Mouse (Mus musculus) hindbrain, postnatal 0 days (tissue): ENCODE measurements around the gene Wwox. TPM values are rescaled to one million over a fixed set of nuclear protein-coding genes. Genes with fewer than 3 reads are reported as not detected.

ENCODE experiments used
- ATAC-seq: fragments of 200-750 bp; cut with Nextera tagmentation; 2 replicates; pipeline ENCODE4 v1.8.0; 2017; ENCODE audit warnings: mild to moderate bottlenecking, moderate TSS enrichment, moderate library complexity
- DNase-seq: peaks from one replicate; pipeline ENCODE4 v3.0.0-alpha.2; 2015; ENCODE audit warnings: low spot score
- H3K27ac ChIP-seq: fragments of 300-500 bp; sonication (generic); 2 replicates; pipeline ENCODE4 v1.5.1; 2014; ENCODE audit warnings: mild to moderate bottlenecking
- H3K27me3 ChIP-seq: fragments of 300-500 bp; sonication (generic); 2 replicates; pipeline ENCODE4 v1.6.1; 2014; ENCODE audit warnings: low read length, mixed read lengths; ENCODE audit not compliant: insufficient read depth
- H3K36me3 ChIP-seq: fragments of 300-500 bp; sonication (generic); 2 replicates; pipeline ENCODE4 v1.6.1; 2014; ENCODE audit warnings: low read length, mixed read lengths; ENCODE audit not compliant: insufficient read depth
- H3K4me1 ChIP-seq: fragments of 300-500 bp; sonication (generic); 2 replicates; pipeline ENCODE4 v1.6.1; 2014; ENCODE audit warnings: antibody characterized with exemption, low read length, mixed read lengths; ENCODE audit not compliant: insufficient read depth
- H3K4me2 ChIP-seq: fragments of 300-500 bp; sonication (generic); 2 replicates; pipeline ENCODE4 v1.6.1; 2014; ENCODE audit warnings: low read depth, mild to moderate bottlenecking, low read length, moderate library complexity, mixed read lengths
- H3K4me3 ChIP-seq: fragments of 300-500 bp; sonication (generic); 2 replicates; pipeline ENCODE4 v1.5.1; 2014; ENCODE audit warnings: low read length
- H3K9ac ChIP-seq: fragments of 300-500 bp; sonication (generic); replicated peaks from 2 replicates; pipeline ENCODE4 v1.6.1; 2014; ENCODE audit warnings: mild to moderate bottlenecking, low read length, moderate library complexity, mixed read lengths
- H3K9me3 ChIP-seq: fragments of 300-500 bp; sonication (generic); 2 replicates; pipeline ENCODE4 v1.6.1; 2016; ENCODE audit warnings: low read length, mixed read lengths
- CTCF ChIP-seq: IDR thresholded peaks from 2 replicates; pipeline ENCODE4 v1.5.1; 2016; ENCODE audit warnings: antibody characterized with exemption, control low read depth, low read depth
- WGBS: fragments of 180-500 bp; shearing (Covaris S2); extraction: QIAGEN DNeasy Blood & Tissue Kit; methylation state at CpG from one replicate; pipeline ENCODE4 v1.1.7; 2014; 5-methylcytosine and 5-hydroxymethylcytosine counted together
- polyA plus RNA-seq: library from polyadenylated mRNA; unstranded; fragments of >200 nt; fragmentation: Nextera tagmentation; extraction: Ambion mirVana; gene quantifications from 2 replicates; pipeline ENCODE4 v1.2.1, GENCODE M21; 2015
- total RNA-seq: library from RNA; depleted of rRNA; stranded (reverse); fragments of >200 nt; gene quantifications from 2 replicates; pipeline ENCODE4 v1.2.3, GENCODE M21; 2014

Gene Wwox
- total and polyA plus RNA-seq, 2 experiments from 2014 or later = 17.1 to 19.8 TPM

DNA sequence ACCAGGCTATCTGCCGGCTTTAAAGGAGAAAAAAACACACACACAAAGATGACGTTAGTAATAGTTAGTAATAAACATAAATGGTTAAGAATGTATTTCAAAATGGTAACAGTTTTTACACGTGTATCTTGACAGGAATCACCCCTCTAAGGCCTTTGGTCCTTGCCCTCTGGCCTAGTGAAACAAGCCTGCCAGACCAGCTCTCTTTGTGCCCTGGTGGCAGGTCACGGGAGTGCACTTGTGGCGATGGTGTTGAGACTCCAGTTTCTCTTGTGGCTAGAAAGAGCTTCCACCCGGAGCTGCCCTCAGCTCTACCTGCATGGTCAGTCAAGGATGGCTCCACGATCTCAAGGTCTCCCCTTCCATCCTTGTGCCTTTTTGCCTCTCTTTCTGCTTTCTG, 110.6 kb downstream of the Wwox start:
- Histone ChIP-seq H3K27me3 (no peaks in the 10 kb centered on the region), H3K27ac (no peak overlapping the region), H3K9me3 (no peaks in the 10 kb centered on the region), H3K4me1 (no peaks in the 10 kb centered on the region), H3K9ac (no peak overlapping the region), H3K4me2 (no peak overlapping the region), H3K4me3 (no peak overlapping the region), H3K36me3 (no peaks in the 10 kb centered on the region)
- 71% methylated on average over 7 of the region's 7 CpGs for WGBS
- TF ChIP-seq CTCF = peak; percentile 55
- ATAC-seq = no peak
- DNase-seq = no peak

DNA sequence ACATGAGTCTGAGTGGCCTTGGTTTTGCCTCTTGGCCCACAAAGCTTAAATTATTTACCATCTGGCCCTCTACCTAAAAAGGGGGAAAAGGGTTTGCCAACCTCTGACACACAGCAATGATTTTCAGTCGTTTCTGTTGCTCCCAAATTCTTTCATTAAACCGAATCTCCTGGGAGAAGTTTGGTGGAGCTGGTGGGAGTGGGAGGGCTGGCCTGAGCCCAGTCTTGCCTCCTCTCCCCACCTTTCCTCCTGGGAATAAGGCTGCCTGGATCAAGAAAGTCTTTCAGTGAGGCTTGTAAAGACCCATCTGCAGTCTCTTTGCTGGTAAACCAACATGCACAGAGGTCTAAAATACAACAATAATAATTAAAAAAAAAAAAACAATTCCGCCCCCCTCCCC, 113.2 kb downstream of the Wwox start:
- Histone ChIP-seq H3K27ac (no peak overlapping the region), H3K4me2 (no peak overlapping the region), H3K27me3 (no peaks in the 10 kb centered on the region), H3K9ac (no peak overlapping the region), H3K36me3 (no peaks in the 10 kb centered on the region), H3K9me3 (no peaks in the 10 kb centered on the region), H3K4me1 (no peaks in the 10 kb centered on the region), H3K4me3 (no peak overlapping the region)
- TF ChIP-seq CTCF = no peak
- WGBS = 54% methylated on average over 3 of the region's 3 CpGs
- no peak for DNase-seq
- ATAC-seq = no peak

DNA sequence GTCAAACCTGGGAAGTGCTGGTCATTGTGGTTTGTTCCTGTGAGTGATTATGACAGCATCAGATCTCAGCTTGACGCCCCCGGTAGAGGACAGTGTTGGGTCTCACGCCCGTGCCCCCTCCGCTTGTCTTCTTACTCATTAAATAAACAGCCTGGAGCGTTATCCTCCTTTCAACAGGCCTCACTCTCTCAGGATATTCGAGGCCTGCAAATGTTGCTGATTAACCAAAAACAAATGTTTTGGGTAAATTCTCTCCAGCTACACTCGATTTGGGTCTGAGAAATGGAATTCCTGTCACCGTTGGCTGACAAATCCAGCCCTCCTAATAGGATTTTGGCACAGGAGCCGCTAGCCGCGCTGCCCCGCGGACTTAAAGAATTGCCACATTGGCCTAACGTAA, 115.5 kb downstream of the Wwox start:
- no peak overlapping the region for H3K4me2 ChIP-seq
- H3K27me3 ChIP-seq = no peaks in the 10 kb centered on the region
- H3K4me1 ChIP-seq = no peaks in the 10 kb centered on the region
- no peak overlapping the region for H3K9ac ChIP-seq
- no peak for DNase-seq
- no peak overlapping the region for H3K27ac ChIP-seq
- no peak for TF ChIP-seq CTCF
- H3K4me3 ChIP-seq = no peak overlapping the region
- 69% methylated on average over 15 of the region's 15 CpGs for WGBS
- no peak for ATAC-seq
- H3K36me3 ChIP-seq = no peaks in the 10 kb centered on the region
- no peaks in the 10 kb centered on the region for H3K9me3 ChIP-seq

DNA sequence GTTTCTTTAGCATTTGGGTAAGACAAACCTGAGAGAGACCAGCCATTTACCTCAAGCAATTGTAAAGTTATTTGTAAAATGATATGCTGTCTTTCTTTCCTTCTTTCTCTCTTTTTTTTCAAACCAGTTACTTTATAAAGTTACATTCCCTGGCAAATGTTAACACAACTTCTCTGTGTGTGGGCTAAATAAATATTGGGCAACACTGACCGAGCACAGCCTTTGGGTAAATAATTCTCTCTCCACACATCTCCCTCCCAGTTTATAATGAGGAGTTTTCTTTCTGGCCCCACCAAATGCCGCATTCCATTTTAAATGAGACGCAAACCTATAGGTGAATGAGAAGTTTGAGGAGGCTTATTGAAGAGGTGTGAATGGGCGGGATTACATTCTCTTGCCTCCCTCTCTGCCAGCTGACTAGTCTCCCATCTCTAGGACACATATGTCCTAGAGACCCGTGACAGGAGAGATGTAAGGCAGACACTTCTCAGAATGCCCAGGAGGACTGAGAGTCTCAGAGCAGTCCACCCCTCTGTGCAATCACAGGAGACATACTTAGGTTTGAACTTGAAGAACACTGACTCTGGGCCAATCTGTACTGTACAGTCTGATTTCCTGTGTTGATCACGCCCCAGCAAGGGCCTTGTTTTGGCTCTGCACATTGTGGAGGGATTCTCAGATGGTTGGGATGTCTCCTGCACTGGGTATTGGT, 116.2 kb downstream of the Wwox start:
- Histone ChIP-seq H3K27ac (no peak overlapping the region), H3K4me1 (no peaks in the 10 kb centered on the region), H3K4me3 (no peak overlapping the region), H3K27me3 (no peaks in the 10 kb centered on the region), H3K36me3 (no peaks in the 10 kb centered on the region), H3K9me3 (no peaks in the 10 kb centered on the region), H3K4me2 (no peak overlapping the region), H3K9ac (no peak overlapping the region)
- WGBS = 85% methylated on average over 6 of the region's 6 CpGs
- TF ChIP-seq CTCF = no peak
- no peak for ATAC-seq
- no peak for DNase-seq

DNA sequence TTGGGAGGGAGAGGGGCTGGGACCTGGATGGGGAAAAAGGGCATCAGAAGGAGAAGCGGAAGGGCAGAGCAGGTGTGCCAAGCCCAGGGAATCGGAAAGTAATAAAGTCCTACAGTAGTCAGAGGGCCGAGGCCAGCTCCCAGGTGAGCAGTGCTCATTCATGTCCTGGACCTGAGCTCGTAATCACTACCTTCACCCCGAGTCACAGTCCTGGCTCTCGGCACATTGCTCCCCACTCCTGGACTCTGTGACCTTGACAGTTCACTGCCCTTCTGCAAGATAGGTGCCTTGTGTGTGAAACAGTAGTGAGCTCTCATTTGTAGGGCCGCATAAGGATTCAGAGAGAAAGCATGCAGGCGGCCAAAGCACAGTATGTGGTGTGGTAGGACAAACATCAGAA, 121.7 kb downstream of the Wwox start:
- no peak for ATAC-seq
- Histone ChIP-seq H3K27me3 (no peaks in the 10 kb centered on the region), H3K4me2 (no peak overlapping the region), H3K9ac (no peak overlapping the region), H3K36me3 (no peaks in the 10 kb centered on the region), H3K4me1 (no peaks in the 10 kb centered on the region), H3K4me3 (no peak overlapping the region), H3K9me3 (no peaks in the 10 kb centered on the region), H3K27ac (no peak overlapping the region)
- 91% methylated on average over 8 of the region's 8 CpGs for WGBS
- TF ChIP-seq CTCF = no peak
- no peak for DNase-seq

DNA sequence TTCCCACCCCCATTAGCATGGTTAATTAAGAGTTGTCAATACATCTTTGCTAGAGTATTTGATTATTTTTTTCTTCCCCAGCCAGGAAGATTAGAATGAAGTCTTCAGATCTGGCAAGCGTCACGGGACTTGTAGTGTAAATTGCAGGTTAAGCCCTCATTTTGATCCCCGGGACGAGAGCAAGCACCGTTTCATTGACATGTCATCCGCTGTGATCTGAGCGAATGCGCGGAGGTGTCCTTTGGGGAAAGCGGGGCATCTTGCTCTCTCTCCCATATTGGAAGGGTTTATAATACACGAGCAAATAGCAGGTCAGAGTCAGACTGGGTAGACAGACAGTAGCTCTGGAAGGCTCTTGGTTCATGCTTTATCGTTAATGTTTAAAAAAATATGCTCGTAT, 123.0 kb downstream of the Wwox start:
- DNase-seq = no peak
- WGBS = 78% methylated on average over 13 of the region's 13 CpGs

DNA sequence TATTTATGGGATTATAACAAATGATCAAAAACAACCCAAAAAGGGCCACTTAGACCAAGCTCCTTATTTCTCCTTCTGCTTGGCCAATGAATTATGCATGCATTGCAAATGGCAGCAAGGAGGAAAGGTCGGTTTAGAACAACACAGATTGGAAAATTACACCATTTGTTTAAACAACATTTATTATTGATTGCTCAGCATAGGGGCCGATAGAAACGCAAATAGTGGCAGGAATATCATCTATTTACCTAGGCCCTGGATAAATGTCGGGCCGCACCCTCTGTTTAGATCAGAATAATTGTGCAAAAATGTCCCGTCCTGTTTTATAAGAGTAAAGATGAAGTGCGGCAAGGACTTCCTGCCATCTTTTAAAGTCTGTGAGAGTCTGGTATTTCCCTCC, 123.9 kb downstream of the Wwox start:
- TF ChIP-seq CTCF = no peak
- no peak for ATAC-seq
- Histone ChIP-seq H3K27ac (no peak overlapping the region), H3K9me3 (no peaks in the 10 kb centered on the region), H3K4me2 (no peak overlapping the region), H3K36me3 (no peaks in the 10 kb centered on the region), H3K4me1 (no peaks in the 10 kb centered on the region), H3K9ac (no peak overlapping the region), H3K4me3 (no peak overlapping the region), H3K27me3 (no peaks in the 10 kb centered on the region)
- DNase-seq = no peak
- WGBS = 86% methylated on average over 7 of the region's 7 CpGs

More for the DNA sequence above, 123.0 kb downstream of the Wwox start:
- Histone ChIP-seq H3K36me3 (no peaks in the 10 kb centered on the region), H3K27ac (no peak overlapping the region), H3K27me3 (no peaks in the 10 kb centered on the region), H3K4me3 (no peak overlapping the region), H3K4me1 (no peaks in the 10 kb centered on the region), H3K9me3 (no peaks in the 10 kb centered on the region), H3K4me2 (no peak overlapping the region), H3K9ac (no peak overlapping the region)
- no peak for TF ChIP-seq CTCF
- no peak for ATAC-seq
